Mouse (Mus musculus) frontal cortex, postnatal 25 days (tissue): ENCODE data around the gene Bmp2k.
"Not testable (repeated sequence)": the region's sequence is repeated elsewhere in the genome, so short reads cannot be mapped to it uniquely, and the experiment has no call there.

Source experiments
- DNase-seq, 2 experiments: peaks; one replicate each; pipeline ENCODE4 v3.0.0; 2022; ENCODE audit warnings: low spot score in 2 of 2

Gene Bmp2k

GRCm38 (mm10) chr5:97002336-97002735, 4.8 kb downstream of the Bmp2k start:
- no peak for DNase-seq

- DNase-seq: no peak
Measured at GRCm38 (mm10) chr5:97002937-97003336, 5.4 kb downstream of the Bmp2k start.

- no peak for DNase-seq
Measured at GRCm38 (mm10) chr5:97004178-97005030, 6.9 kb downstream of the Bmp2k start.

GRCm38 (mm10) chr5:97005891-97006290, 8.4 kb downstream of the Bmp2k start:
- no peak for DNase-seq

- DNase-seq: no peak
Measured at GRCm38 (mm10) chr5:97006929-97007328, 9.4 kb downstream of the Bmp2k start.

GRCm38 (mm10) chr5:97007496-97007895, 10.0 kb downstream of the Bmp2k start:
- no peak for DNase-seq

- not testable (repeated sequence) for DNase-seq
Measured at GRCm38 (mm10) chr5:97009140-97009539, 11.7 kb downstream of the Bmp2k start.

- no peak for DNase-seq
Measured at GRCm38 (mm10) chr5:97009601-97010335, 12.3 kb downstream of the Bmp2k start.

GRCm38 (mm10) chr5:97015781-97016508, 18.5 kb downstream of the Bmp2k start:
- no peak for DNase-seq

GRCm38 (mm10) chr5:97016842-97017577, 19.5 kb downstream of the Bmp2k start:
- DNase-seq: no peak

- DNase-seq: no peak
Measured at GRCm38 (mm10) chr5:97022305-97023278, 25.1 kb downstream of the Bmp2k start.

GRCm38 (mm10) chr5:97024834-97025233, 27.3 kb downstream of the Bmp2k start:
- no peak for DNase-seq

GRCm38 (mm10) chr5:97025650-97026049, 28.2 kb downstream of the Bmp2k start:
- DNase-seq: no peak

- no peak for DNase-seq
Measured at GRCm38 (mm10) chr5:97028004-97028403, 30.5 kb downstream of the Bmp2k start.

- DNase-seq: not testable (repeated sequence)
Measured at GRCm38 (mm10) chr5:97028840-97029239, 31.4 kb downstream of the Bmp2k start.

- DNase-seq: no peak
Measured at GRCm38 (mm10) chr5:97031771-97032170, 34.3 kb downstream of the Bmp2k start.

- DNase-seq: no peak
Measured at GRCm38 (mm10) chr5:97045260-97045659, 47.8 kb downstream of the Bmp2k start.

GRCm38 (mm10) chr5:97046680-97047079, 49.2 kb downstream of the Bmp2k start:
- no peak for DNase-seq

- no peak for DNase-seq
Measured at GRCm38 (mm10) chr5:97048905-97049304, 51.4 kb downstream of the Bmp2k start.

GRCm38 (mm10) chr5:97054166-97054565, 56.7 kb downstream of the Bmp2k start:
- no peak for DNase-seq
